Mouse (Mus musculus): ENCODE results near the gene Gdf15. TPM values are rescaled to one million over a fixed set of nuclear protein-coding genes. Genes with fewer than 3 reads are reported as not detected.

The Gdf15 gene
- polyA plus RNA-seq, 1 experiment from 2014 or later: not detected

DNA sequence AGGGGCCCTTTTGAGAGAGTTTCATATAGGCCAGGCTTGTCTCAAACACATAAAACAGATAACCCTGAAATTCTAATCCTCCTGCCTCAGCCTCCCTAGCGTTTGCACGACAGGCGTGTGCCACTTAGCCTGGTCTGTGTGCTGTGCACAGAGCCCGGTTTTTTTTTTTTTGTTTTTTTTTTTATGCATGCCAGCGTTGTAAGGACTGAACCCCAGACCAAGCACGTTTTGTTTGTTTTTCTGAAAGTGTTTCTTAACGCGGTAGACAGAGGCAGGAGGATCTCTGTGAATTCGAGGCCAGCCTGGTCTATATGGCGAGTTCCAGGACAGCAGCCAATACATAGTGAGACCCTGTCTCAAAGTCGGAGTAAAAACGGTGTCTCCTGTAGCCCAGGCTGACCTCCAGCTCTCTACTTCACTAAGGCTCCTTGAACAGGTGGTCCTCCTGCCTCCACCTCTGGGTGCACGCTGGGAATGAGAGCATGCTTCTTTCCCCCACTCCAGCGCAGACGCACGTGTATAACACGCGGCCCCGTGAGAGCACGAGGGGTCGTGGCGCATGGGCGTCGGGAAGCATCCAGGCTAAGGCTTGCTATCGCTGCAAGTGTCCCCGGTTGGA lies 23.4 kb downstream of the Gdf15 start, which contains the start of gene Ssbp4:
Gene Ssbp4, minus strand, starts transcription at position 124 of the 619 bp plus-strand sequence.
- ATAC-seq (ENCODE audit: low FRiP score): peak; percentile 6; the same call in 1 of the 2 replicates
- H3K4me2 ChIP-seq: peak within 1 kb of the TSS; percentile 92
- H3K36me3 ChIP-seq (replicated peaks): no peaks in the 10 kb centered on the region
- peaks cover 19% of the 10 kb centered on the region; the same call in 1 of the 2 replicates for H3K27me3 ChIP-seq
- H3K4me3 ChIP-seq (replicated peaks): peak within 1 kb of the TSS; percentile 88
- H3K9ac ChIP-seq: peak within 1 kb of the TSS; percentile 87
- WGBS: 6% methylated on average over 26 of the region's 26 CpGs
- peak within 1 kb of the TSS; percentile 90 for H3K27ac ChIP-seq
- peaks cover 68% of the 10 kb centered on the region for H3K4me1 ChIP-seq
- H3K9me3 ChIP-seq: no peaks in the 10 kb centered on the region

DNA sequence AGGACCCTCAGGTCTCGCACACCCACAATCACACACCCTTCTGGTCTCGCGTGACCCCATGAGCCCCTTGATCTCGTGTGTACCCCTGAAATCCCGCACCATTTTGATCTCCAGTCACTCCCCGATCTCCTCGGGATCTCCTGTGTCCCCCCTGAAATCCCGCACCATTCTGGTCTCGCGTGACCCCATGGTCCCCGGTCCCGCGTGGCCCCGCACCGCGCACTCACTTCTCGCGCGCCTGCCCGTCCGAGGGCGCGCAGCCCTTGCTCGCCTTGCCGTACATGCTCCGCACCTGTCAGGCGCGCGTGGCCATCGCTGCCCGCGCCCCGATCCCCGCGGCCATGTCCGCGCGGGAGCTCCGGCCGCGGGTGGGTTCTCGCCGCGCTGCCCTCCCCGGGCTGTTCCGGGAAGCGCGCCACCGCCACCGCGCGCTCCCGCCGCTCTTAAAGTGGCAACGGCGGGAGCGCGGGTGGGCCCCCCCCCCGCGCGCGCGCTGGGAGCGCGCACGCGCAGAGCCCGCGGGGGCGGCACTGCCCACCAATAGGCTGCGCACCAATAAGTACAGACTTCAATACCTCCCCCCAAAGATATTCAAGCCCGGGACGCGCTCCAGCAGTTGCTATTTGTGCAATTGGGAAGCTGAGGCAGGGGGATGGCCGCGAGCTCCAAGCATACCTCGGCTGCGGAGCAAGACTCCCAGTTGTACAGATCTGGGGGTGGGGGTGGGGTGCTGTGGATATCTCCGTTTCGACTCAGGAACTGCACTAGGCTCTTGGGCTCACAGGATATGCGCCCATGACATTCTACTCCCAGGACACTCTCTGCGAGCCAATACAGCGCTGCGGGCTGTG lies 24.1 kb downstream of the Gdf15 start:
- H3K27ac ChIP-seq: peak overlapping the region; percentile 90
- H3K9ac ChIP-seq: peak overlapping the region; percentile 87
- 1% methylated on average over 84 of the region's 84 CpGs for WGBS
- peaks cover 70% of the 10 kb centered on the region for H3K4me1 ChIP-seq
- peak overlapping the region; percentile 88 for H3K4me3 ChIP-seq (replicated peaks)
- H3K9me3 ChIP-seq: no peaks in the 10 kb centered on the region
- ATAC-seq (ENCODE audit: low FRiP score): no peak
- peak overlapping the region; percentile 84 for H3K4me2 ChIP-seq
- H3K36me3 ChIP-seq (replicated peaks): no peaks in the 10 kb centered on the region
- H3K27me3 ChIP-seq: peaks cover 19% of the 10 kb centered on the region; the same call in 1 of the 2 replicates

DNA sequence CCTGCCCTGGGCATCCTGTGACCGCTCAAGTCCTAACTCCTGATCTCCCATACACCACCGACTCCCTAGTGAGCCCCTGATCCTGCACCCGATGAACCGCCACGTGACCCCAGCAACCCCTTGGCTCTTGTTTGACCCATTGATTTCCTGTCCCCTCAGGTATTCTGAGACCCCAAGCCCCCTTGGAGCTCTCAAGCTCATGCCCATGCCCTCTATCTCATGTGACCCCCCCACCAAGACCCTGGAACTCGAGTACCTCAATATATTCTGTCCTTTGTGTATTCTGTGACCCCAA lies 24.7 kb downstream of the Gdf15 start:
- Histone ChIP-seq H3K9ac (peak overlapping the region; percentile 87), H3K27ac (0 out of 2 replicates have a peak overlapping the region, but pooled peaks have one; percentile 90), H3K4me2 (peak overlapping the region; percentile 84), H3K4me3 (replicated peaks) (peak overlapping the region; percentile 88), H3K36me3 (replicated peaks) (peaks cover 3% of the 10 kb centered on the region), H3K4me1 (peaks cover 71% of the 10 kb centered on the region), H3K9me3 (no peaks in the 10 kb centered on the region), H3K27me3 (peaks cover 19% of the 10 kb centered on the region; the same call in 1 of the 2 replicates)
- no peak for ATAC-seq (ENCODE audit: low FRiP score)
- 25% methylated on average over 6 of the region's 6 CpGs for WGBS

DNA sequence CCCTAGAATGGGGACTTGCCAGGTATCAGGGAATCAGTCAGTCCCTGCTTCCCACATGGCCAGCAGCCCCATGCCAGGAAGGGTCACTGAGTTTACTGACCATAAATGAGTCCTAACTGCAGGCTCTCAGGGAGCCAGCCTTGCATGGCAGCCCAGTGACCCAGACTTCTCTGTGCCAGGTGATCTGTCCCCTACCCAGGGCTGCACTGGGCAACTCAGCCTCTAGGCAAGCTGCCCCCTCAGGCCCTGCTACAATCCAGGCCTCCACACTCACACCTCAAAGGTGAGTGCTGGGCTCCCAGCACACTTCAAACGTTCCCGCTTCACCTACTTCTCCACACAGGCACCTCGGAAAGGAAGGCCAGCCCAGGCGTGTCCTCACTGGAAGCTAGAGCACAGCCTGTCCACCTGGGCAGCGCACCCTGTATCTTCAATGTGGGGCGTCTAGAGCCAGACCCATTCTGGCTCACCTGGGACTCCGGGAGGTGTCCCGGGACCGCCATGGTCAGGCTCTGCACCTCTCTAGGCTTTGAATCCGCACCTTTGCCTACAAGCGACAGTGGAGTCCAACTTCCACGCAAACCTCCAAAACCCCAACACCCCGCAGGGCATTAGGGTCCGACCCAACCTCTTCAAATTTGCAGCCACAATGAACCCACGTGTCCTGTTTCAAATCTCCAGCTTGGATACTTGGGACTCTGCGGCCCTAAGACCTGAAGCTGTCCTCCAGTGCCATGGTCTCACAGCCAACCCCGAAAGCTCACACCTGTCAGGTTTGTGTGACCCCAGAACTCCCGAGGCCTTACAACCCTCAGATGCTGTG lies 25.3 kb downstream of the Gdf15 start:
- Histone ChIP-seq H3K4me3 (replicated peaks) (peak overlapping the region; percentile 88), H3K9ac (peak overlapping the region; percentile 87), H3K4me2 (peak overlapping the region; percentile 84), H3K27ac (no peak overlapping the region), H3K36me3 (replicated peaks) (peaks cover 8% of the 10 kb centered on the region), H3K4me1 (peaks cover 74% of the 10 kb centered on the region), H3K9me3 (no peaks in the 10 kb centered on the region), H3K27me3 (peaks cover 19% of the 10 kb centered on the region; the same call in 1 of the 2 replicates)
- ATAC-seq (ENCODE audit: low FRiP score): no peak
- 73% methylated on average over 18 of the region's 18 CpGs for whole genome bisulfite sequencing

DNA sequence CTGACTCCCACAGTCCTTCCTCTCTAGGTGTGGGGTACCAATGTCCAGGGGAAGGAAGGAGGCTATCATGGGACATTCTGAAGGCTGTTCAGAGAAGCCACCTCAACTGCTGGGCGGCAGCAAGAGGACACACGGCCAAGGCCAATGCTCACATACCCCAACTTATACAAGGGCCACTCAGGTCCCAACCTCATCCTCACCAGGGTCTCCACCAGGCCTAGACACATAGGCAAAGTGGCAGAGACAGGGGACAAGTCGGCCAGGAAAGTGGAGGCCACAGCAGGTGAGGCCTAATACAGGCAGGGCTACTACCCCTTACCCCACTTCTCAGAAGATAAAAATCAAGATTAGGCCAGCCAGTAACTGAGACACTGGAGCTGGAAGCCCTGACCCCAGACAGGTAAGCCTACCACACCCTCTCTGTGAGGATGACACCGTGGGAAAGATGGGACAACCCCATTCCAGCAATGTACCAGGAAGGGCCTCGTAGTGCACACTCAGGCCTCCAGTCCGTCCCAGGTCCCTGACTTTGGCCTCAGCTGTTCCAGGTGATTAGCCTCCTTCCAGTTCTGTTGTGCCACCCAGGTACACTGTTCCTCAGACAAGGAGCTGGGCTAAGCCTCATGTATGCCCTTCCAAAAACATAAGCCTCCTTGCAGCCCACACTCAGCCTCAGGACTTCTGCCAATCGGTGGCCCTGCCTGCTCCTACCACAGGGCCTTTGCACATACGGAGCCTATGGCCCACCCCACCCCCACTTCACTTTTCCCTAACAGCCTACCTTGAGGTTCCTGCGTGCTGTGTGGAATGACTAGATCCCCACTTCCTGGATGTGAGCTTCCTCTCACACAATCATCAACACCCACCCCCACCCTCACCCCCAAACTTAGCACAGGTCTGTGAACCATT lies 26.1 kb downstream of the Gdf15 start:
- no peak for ATAC-seq (ENCODE audit: low FRiP score)
- Histone ChIP-seq H3K4me2 (peak overlapping the region; percentile 84; the same call in 1 of the 2 replicates), H3K4me1 (peaks cover 76% of the 10 kb centered on the region), H3K27ac (0 out of 2 replicates have a peak overlapping the region, but pooled peaks have one; percentile 19), H3K36me3 (replicated peaks) (peaks cover 11% of the 10 kb centered on the region), H3K9ac (no peak overlapping the region; the same call in 1 of the 2 replicates), H3K27me3 (peaks cover 17% of the 10 kb centered on the region; the same call in 1 of the 2 replicates), H3K9me3 (no peaks in the 10 kb centered on the region), H3K4me3 (replicated peaks) (no peak overlapping the region)
- WGBS: 90% methylated on average over 9 of the region's 9 CpGs

DNA sequence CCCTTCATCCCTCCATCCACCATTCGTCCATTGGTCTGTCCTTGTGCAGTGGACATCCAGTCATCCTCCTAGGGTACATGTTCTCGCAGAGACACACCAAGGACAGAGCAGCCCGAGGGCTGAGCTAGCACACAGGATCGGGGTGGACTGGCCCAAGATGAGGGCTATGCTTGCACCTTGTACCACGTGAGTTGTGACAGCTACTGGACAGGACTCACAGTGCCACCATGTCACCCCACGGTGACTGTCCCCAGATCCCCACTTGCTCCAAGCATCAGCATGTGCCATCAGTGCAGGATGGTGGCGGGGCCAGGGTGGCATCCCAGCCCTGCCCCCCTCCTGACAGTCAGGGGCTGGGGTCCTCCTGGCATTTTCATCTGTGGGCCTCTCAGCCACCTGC lies 27.7 kb downstream of the Gdf15 start:
- Histone ChIP-seq H3K9me3 (no peaks in the 10 kb centered on the region), H3K4me2 (no peak overlapping the region), H3K36me3 (replicated peaks) (peaks cover 11% of the 10 kb centered on the region), H3K27ac (no peak overlapping the region), H3K4me1 (peaks cover 77% of the 10 kb centered on the region), H3K9ac (peak overlapping the region; percentile 17; the same call in 1 of the 2 replicates), H3K4me3 (replicated peaks) (no peak overlapping the region), H3K27me3 (peaks cover 14% of the 10 kb centered on the region; the same call in 1 of the 2 replicates)
- no peak for ATAC-seq (ENCODE audit: low FRiP score)
- WGBS: 83% methylated on average over 7 of the region's 7 CpGs

DNA sequence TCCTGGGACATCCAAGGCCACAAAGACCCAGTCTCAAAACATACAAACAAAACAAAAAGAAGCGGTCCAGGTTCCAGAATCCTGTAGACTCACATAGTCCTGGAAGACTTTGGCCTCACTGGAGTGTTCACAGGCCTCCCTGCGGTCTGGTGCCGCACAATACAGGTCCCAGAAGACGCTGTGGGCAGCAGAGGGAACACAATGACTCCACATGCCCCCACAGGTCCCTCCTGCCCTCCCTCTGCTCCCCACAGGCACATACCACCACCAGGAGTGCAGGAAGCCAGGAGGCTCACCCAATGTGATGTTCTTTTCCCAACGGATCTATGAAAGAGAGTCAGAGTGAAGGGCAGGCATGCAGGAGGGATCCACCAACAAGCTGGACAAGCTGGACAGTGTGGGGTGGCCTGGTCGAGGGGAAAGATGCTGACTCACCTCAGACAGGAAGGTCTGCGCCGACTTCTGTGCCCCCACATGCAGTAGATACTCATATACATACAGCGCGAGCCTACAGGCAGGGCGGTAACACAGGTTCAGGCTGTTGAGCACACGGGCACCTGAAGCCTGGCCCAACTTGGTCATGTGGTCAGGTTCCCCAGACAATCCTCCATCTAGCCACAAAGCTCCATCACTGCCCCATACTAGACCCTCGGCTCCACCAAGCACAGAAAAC lies 30.0 kb downstream of the Gdf15 start:
- 93% methylated on average over 13 of the region's 13 CpGs for WGBS
- H3K4me2 ChIP-seq: no peak overlapping the region
- peaks cover 11% of the 10 kb centered on the region for H3K36me3 ChIP-seq (replicated peaks)
- no peak overlapping the region for H3K4me3 ChIP-seq (replicated peaks)
- ATAC-seq (ENCODE audit: low FRiP score): no peak
- no peaks in the 10 kb centered on the region for H3K9me3 ChIP-seq
- peaks cover 11% of the 10 kb centered on the region for H3K27me3 ChIP-seq
- peaks cover 79% of the 10 kb centered on the region for H3K4me1 ChIP-seq
- H3K27ac ChIP-seq: peak overlapping the region; percentile 94
- no peak overlapping the region for H3K9ac ChIP-seq

DNA sequence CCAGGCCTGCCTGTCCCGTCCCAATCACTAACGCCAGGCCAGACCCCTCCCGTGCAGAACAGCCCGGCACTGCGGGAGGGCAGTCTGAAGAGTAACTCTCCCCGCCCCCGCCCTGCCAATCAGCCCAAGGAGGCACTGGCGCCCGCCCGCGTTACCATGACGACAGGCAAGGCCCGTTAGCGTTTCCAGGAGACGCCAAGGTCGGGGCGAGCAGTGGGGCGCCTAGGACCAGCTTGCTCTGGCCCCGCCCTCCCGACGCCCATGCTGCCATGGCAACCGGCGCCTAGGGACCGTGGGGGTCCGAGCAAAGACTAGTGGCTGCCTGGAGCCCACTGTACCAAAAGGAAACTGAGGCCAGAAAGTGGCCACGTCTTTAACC lies 31.0 kb downstream of the Gdf15 start:
- ATAC-seq (ENCODE audit: low FRiP score): peak; percentile 86
- no peaks in the 10 kb centered on the region for H3K9me3 ChIP-seq
- H3K4me1 ChIP-seq: peaks cover 77% of the 10 kb centered on the region
- peak overlapping the region; percentile 53 for H3K4me2 ChIP-seq
- H3K27ac ChIP-seq: peak overlapping the region; percentile 94
- H3K4me3 ChIP-seq (replicated peaks): peak overlapping the region; percentile 23; the same call in 1 of the 2 replicates
- 1% methylated on average over 25 of the region's 26 CpGs for WGBS
- peaks cover 20% of the 10 kb centered on the region for H3K27me3 ChIP-seq
- 0 out of 2 replicates have a peak overlapping the region, but pooled peaks have one; percentile 17 for H3K9ac ChIP-seq
- peaks cover 21% of the 10 kb centered on the region for H3K36me3 ChIP-seq (replicated peaks)

DNA sequence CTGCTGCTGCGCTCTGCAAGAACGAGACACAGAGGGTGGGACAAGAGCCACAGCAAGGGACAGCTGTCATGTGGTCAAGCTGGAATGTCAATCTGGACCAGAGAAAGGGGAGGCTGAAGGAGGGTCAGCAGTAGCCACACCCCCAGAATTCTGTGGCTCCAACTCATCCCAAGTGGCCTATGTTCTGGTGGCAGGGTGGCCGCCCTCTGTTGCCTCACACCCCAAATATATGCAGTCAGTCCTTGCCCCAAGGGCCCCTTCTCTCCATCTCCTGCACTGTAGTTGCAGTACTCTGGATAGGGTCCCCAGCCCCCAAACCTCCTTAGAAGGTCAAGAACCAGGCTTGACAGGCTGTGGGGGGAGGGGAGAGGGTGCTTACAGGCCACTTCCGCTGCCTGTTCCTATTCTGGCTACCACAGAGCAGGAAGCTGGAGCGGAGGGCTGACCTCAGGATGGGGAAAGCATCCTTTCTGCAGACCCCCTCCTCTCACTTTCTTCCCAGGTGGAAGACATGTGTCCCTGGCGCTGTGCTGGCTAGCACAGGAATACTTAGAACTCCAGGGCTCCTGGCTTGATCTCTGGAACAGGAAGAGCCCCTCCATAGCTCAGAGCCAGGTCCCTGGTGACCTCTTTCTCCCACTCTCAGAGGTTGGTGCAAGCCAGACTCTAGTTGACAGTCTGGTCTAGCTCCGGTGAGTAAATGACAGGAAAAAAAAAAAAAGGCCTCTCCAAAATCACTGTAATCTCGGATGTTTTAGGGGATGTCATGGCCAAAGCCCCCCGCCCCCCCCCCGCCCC lies 31.6 kb downstream of the Gdf15 start:
- Histone ChIP-seq H3K36me3 (replicated peaks) (peaks cover 26% of the 10 kb centered on the region), H3K9me3 (no peaks in the 10 kb centered on the region), H3K4me3 (replicated peaks) (peak overlapping the region; percentile 23), H3K9ac (peak overlapping the region; percentile 17; the same call in 1 of the 2 replicates), H3K27ac (peak overlapping the region; percentile 94), H3K27me3 (peaks cover 25% of the 10 kb centered on the region), H3K4me1 (peaks cover 76% of the 10 kb centered on the region), H3K4me2 (peak overlapping the region; percentile 53)
- peak; percentile 16 for ATAC-seq (ENCODE audit: low FRiP score)
- 17% methylated on average over 10 of the region's 10 CpGs for WGBS
